Mouse (Mus musculus): ENCODE data around the gene Enpp5. TPM values are rescaled to one million over a fixed set of nuclear protein-coding genes. Genes with fewer than 3 reads are reported as not detected.

The Enpp5 gene
- polyA plus RNA-seq, 1 experiment from 2014 or later, result 15.4 TPM

DNA sequence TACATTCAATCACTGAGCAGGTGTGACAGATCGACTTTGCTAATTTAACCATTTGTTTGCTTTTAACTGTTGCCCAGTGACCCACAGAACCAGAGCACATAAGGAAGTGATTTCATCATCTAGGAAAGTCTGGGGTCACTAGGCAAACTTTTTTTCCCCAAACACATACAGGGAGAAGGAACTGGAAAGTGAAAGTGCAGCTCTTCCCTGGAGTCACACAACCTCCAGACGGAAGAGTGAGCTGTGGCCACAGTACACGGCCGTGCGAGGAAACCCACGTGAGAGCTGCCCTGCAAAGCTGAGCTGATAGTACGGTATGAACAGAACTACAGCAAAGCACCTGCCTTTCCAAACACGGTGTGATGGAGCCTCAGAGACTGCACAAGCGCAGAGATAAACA lies 22.3 kb downstream of the Enpp5 start:
- no peak overlapping the region for H3K27ac ChIP-seq
- peaks cover 7% of the 10 kb centered on the region for H3K4me1 ChIP-seq
- H3K9ac ChIP-seq, result no peak overlapping the region
- H3K4me3 ChIP-seq, result no peak overlapping the region
- no peak overlapping the region for H3K4me2 ChIP-seq
- 0 out of 2 replicates have a peak, but pooled peaks cover 3% of the 10 kb centered on the region for H3K27me3 ChIP-seq
- WGBS, result 64% methylated on average over 9 of the region's 9 CpGs
- no peaks in the 10 kb centered on the region for H3K9me3 ChIP-seq
- no peaks in the 10 kb centered on the region for H3K36me3 ChIP-seq
- no peak for ATAC-seq (ENCODE audit: insufficient number of reproducible peaks, insufficient read depth, low FRiP score, low TSS enrichment, low read depth)

DNA sequence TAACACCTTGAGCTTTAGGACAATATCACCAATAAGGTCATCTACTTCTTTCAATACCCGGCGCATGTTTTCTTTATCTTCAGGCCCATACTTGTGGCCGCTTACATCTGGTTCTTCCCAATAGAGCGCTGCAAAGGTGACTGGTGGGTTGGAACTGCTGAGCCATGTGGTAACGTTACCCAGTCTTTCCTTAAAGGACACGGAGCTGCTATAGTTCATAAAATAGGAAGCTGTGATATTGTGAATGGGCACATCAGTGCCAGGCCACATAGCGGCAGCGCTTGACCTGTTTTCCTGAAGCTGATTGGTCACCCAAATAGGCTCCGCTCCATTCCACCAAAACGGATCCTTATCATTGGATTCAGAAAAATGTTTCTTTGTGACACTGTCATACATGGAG lies 23.3 kb downstream of the Enpp5 start:
- ATAC-seq (ENCODE audit: insufficient number of reproducible peaks, insufficient read depth, low FRiP score, low TSS enrichment, low read depth), result no peak
- no peak overlapping the region for H3K27ac ChIP-seq
- no peak overlapping the region for H3K9ac ChIP-seq
- H3K27me3 ChIP-seq, result 0 out of 2 replicates have a peak, but pooled peaks cover 3% of the 10 kb centered on the region
- H3K9me3 ChIP-seq, result no peaks in the 10 kb centered on the region
- H3K4me1 ChIP-seq, result peaks cover 7% of the 10 kb centered on the region
- no peak overlapping the region for H3K4me2 ChIP-seq
- H3K36me3 ChIP-seq, result no peaks in the 10 kb centered on the region
- no peak overlapping the region for H3K4me3 ChIP-seq
- 89% methylated on average over 10 of the region's 10 CpGs for WGBS

DNA sequence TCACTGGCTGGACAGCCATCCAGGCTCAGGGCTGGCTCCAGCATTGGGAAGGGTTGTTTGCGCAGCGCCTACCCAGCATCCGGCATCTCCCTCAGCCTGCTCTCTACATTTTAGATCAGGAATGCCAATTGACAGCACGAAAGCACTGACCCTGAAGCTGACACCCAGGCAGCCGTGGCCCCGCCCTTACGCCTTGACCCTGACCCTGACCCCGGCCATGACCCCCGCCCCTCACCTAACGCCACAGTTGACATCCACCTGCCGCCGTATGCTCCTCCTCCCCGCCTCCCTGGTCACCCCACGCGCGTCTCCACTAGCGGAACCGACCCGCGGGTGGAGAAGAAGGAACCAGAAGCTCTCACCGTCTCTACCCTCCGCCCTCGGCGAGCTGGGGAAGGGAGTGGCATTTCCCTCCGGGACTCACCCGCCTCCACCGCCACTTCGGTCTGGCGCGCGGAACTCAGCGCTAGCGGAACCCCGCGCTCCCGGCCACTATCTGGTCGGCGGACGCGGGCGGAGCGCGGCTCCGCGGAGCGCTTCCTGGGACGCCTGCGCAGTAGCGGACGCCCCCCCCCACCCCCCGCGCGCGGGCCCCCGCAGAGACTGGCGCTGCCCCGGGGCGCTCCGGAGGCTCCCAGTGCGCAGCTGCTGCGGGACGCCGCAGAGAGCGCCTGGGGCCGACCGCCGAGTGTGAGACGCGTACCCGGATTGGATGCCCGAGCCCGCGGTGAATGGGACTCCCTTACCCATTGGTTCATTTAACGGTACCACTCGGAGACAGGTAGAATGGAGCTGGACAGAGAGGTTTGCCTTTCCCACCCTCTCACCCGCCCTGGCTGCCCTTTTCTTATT lies 26.9 kb downstream of the Enpp5 start, which contains the start of gene Enpp4:
Gene Enpp4 (minus strand): TSS at position 523 of the 852 bp plus-strand sequence.
- H3K4me3 ChIP-seq, result peak within 1 kb of the TSS; percentile 70
- H3K4me2 ChIP-seq, result peak within 1 kb of the TSS; percentile 95
- WGBS, result under 1% methylated on average over 75 of the region's 76 CpGs
- peaks cover 7% of the 10 kb centered on the region for H3K4me1 ChIP-seq
- H3K9me3 ChIP-seq, result no peaks in the 10 kb centered on the region
- no peak within 1 kb of the TSS for H3K27ac ChIP-seq
- peak; percentile 95 for ATAC-seq (ENCODE audit: insufficient number of reproducible peaks, insufficient read depth, low FRiP score, low TSS enrichment, low read depth)
- H3K9ac ChIP-seq, result peak within 1 kb of the TSS; percentile 81
- H3K36me3 ChIP-seq, result no peaks in the 10 kb centered on the region
- 0 out of 2 replicates have a peak, but pooled peaks cover 7% of the 10 kb centered on the region for H3K27me3 ChIP-seq

DNA sequence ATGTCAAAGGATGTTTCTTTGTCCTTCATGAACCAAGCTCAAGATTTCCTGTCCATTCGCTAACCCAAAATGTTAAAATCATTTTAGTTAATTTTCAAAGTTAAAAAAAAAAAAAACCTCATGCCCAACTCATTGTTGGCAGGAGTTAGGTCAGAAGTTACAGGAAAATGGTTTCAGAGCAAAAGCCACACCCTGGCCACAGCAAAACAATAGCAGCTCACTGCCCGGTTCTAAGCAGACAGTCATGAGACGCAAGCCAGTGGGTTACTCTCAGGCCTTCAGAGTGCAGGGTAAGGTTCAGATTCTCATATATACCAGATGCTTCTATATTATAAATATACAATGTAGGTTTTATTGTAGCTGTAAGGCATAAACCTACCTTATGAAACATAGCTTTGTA lies 29.7 kb downstream of the Enpp5 start:
- 75% methylated on average over 3 of the region's 3 CpGs for WGBS

DNA sequence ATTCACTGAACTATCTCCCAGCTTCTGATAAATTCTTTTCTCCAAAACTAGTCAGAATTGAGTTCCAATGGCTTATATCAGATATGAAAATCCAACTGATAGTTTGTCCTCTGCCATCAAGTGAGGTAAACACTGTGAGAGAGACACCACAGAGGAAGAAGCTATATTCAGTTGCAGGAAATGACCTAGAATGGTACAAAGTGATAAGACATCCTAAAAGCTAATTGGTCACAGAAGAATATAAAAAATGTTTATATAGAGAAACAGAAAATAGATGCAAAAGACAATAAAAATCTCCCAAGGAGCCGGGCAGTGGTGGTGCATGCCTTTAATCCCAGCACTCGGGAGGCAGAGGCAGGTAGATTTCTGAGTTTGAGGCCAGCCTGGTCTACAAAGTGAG lies 38.0 kb downstream of the Enpp5 start:
- WGBS, result 87% methylated on average over 2 of the region's 2 CpGs

More for the DNA sequence above, 29.7 kb downstream of the Enpp5 start:
- Histone ChIP-seq H3K27me3 (0 out of 2 replicates have a peak, but pooled peaks cover 7% of the 10 kb centered on the region), H3K36me3 (no peaks in the 10 kb centered on the region), H3K4me3 (no peak overlapping the region), H3K27ac (no peak overlapping the region), H3K4me2 (no peak overlapping the region), H3K4me1 (peaks cover 7% of the 10 kb centered on the region), H3K9me3 (no peaks in the 10 kb centered on the region), H3K9ac (no peak overlapping the region)
- ATAC-seq (ENCODE audit: insufficient number of reproducible peaks, insufficient read depth, low FRiP score, low TSS enrichment, low read depth), result no peak

DNA sequence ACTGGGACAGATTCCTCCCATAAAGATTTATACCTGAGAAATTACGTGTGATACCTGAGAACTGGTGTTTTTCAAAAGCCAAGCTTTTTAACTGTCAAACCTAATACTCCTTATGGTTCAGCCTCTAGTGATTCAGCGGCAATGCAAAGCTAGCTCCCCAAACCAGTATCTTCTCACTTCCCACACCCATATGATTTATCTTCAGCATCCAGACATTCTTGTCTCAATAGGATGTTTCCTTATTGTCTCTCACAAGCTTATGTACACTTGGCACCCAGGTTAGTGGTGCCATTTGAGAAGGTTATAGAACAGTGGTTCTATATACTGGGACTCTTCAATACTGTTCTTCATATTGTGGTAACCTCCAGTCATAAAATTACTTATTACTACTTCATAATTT lies 39.1 kb downstream of the Enpp5 start:
- H3K4me1 ChIP-seq, result peaks cover 13% of the 10 kb centered on the region
- no peaks in the 10 kb centered on the region for H3K27me3 ChIP-seq
- no peak overlapping the region for H3K27ac ChIP-seq
- no peak overlapping the region for H3K4me3 ChIP-seq
- no peak overlapping the region for H3K4me2 ChIP-seq
- H3K36me3 ChIP-seq, result no peaks in the 10 kb centered on the region
- H3K9me3 ChIP-seq, result no peaks in the 10 kb centered on the region
- 58% methylated on average over 2 of the region's 2 CpGs for WGBS
- no peak for ATAC-seq (ENCODE audit: insufficient number of reproducible peaks, insufficient read depth, low FRiP score, low TSS enrichment, low read depth)
- no peak overlapping the region for H3K9ac ChIP-seq

More for the DNA sequence above, 38.0 kb downstream of the Enpp5 start:
- Histone ChIP-seq H3K27ac (no peak overlapping the region), H3K4me3 (no peak overlapping the region), H3K9ac (no peak overlapping the region), H3K4me2 (no peak overlapping the region), H3K27me3 (no peaks in the 10 kb centered on the region), H3K9me3 (no peaks in the 10 kb centered on the region), H3K4me1 (peaks cover 7% of the 10 kb centered on the region), H3K36me3 (no peaks in the 10 kb centered on the region)
- no peak for ATAC-seq (ENCODE audit: insufficient number of reproducible peaks, insufficient read depth, low FRiP score, low TSS enrichment, low read depth)

DNA sequence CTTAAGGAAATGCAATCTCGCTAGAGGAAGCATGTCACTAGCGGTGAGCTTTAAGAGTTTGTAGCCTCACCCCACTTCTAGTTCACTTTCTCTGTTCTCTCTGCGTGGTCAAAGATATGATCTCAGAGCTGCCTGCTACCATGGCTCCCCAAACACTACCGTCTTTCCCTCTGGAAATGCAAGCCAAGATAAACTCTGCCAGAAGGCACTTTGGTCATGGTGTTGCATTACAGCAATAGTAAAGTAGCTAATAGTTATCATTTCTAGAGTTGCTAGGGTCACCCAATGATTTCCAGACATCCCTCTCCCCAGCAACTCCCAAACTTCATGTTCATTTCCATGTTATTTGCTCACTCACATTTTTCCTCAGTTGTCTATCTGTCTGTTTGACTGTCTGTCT lies 39.6 kb downstream of the Enpp5 start:
- no peak overlapping the region for H3K9ac ChIP-seq
- H3K4me1 ChIP-seq, result peaks cover 13% of the 10 kb centered on the region
- no peak overlapping the region for H3K4me2 ChIP-seq
- no peak for ATAC-seq (ENCODE audit: insufficient number of reproducible peaks, insufficient read depth, low FRiP score, low TSS enrichment, low read depth)
- no peaks in the 10 kb centered on the region for H3K9me3 ChIP-seq
- no peaks in the 10 kb centered on the region for H3K36me3 ChIP-seq
- H3K27me3 ChIP-seq, result no peaks in the 10 kb centered on the region
- WGBS, result 59% methylated on average over 4 of the region's 4 CpGs
- H3K4me3 ChIP-seq, result no peak overlapping the region
- no peak overlapping the region for H3K27ac ChIP-seq

DNA sequence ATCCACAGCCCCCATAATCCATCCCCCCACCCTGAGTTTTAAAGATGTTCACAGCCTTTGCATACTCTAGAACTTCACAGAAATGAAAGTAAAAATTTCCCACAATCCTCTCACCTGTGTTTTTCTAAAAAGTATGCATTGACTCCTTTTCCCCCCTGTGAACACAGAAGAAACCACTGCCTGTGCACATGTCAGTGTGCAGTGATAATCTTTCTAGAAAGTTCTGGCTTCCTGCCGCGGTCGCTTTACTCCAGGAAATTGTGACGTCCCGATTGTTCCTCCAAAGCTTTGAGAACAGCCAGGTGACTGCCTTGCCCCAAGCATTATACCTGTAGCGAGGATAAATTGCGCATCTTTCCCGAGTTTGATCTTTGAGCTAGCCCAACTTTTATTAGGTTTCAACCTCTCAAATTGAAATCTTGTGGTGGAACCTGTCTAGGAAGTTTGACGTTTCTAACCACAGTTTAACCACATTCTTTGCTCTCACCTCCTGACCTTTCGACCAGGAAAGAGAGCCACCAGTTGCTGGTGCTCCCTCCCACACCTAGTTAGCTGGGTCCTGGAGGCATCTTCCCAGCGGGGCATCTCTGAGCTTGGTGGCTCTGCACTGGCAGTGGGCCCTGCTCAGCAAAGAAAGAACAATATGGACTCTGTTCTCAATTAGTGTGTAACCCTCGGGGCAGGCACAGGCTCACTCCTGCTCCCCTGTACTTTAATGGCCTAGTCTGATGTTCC lies 42.9 kb downstream of the Enpp5 start:
- WGBS, result 52% methylated on average over 12 of the region's 12 CpGs
- no peak overlapping the region for H3K27ac ChIP-seq
- H3K9ac ChIP-seq, result no peak overlapping the region
- H3K4me3 ChIP-seq, result no peak overlapping the region
- no peaks in the 10 kb centered on the region for H3K9me3 ChIP-seq
- no peaks in the 10 kb centered on the region for H3K27me3 ChIP-seq
- H3K4me1 ChIP-seq, result peaks cover 13% of the 10 kb centered on the region
- no peak overlapping the region for H3K4me2 ChIP-seq
- H3K36me3 ChIP-seq, result no peaks in the 10 kb centered on the region
- ATAC-seq (ENCODE audit: insufficient number of reproducible peaks, insufficient read depth, low FRiP score, low TSS enrichment, low read depth), result no peak

DNA sequence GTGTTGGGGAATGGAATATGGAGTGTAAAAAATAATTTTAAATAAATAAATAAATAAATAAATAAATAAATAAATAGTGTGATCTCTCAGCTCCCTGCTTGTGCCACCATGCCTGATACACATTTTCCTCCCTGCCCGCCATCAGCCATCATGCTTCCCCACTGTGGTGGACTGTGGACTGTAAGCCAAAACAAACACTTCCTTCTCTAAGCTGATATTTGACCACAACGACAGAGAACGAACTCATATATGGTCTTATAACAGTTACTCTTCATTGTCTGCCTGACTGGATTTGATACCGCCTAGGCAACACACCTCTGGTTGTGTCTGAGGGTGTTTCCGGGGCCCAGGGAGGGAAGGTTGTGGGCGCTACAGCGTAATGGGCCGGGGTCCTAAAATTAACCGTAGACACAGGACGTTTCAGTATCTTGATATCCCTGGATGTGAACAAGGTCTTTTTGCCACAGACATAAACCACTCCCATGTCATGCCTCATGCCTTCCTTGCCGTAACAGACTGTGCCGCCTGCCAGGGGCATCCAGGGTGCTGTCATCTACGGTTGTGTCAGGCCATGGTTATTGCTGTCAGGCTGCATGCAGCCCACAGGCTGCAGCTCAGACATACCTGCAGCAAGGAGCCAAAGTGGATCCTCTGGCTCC lies 50.6 kb downstream of the Enpp5 start:
- 90% methylated on average over 13 of the region's 13 CpGs for WGBS
- H3K9me3 ChIP-seq, result no peaks in the 10 kb centered on the region
- H3K27ac ChIP-seq, result no peak overlapping the region
- H3K4me2 ChIP-seq, result no peak overlapping the region
- H3K4me1 ChIP-seq, result no peaks in the 10 kb centered on the region
- ATAC-seq (ENCODE audit: insufficient number of reproducible peaks, insufficient read depth, low FRiP score, low TSS enrichment, low read depth), result no peak
- H3K27me3 ChIP-seq, result peaks cover 10% of the 10 kb centered on the region; the same call in 1 of the 2 replicates
- H3K9ac ChIP-seq, result no peak overlapping the region
- H3K36me3 ChIP-seq, result no peaks in the 10 kb centered on the region
- H3K4me3 ChIP-seq, result no peak overlapping the region

DNA sequence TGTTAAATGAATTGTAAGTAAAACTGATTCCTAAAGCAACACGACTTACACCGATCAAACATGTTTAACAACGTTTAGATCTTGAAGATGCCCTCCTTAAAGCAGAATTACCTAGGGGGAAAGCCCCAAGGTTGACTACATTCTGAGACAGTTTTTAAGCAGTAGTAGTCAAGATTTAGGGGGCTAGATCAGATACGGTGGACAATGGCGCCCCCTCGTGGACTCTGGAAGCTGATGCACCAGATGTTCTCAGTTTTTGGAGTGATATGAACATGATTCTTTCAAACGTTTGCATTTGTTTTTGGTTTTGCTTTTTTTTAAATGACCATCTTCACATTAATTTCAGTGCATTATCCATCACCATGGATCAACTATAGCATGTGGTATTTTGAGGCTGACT lies 51.8 kb downstream of the Enpp5 start:
- no peaks in the 10 kb centered on the region for H3K4me1 ChIP-seq
- no peaks in the 10 kb centered on the region for H3K9me3 ChIP-seq
- no peak overlapping the region for H3K4me2 ChIP-seq
- H3K27me3 ChIP-seq, result peaks cover 20% of the 10 kb centered on the region
- no peaks in the 10 kb centered on the region for H3K36me3 ChIP-seq
- no peak overlapping the region for H3K9ac ChIP-seq
- no peak overlapping the region for H3K4me3 ChIP-seq
- WGBS, result 9% methylated on average over 7 of the region's 7 CpGs
- no peak overlapping the region for H3K27ac ChIP-seq
- ATAC-seq (ENCODE audit: insufficient number of reproducible peaks, insufficient read depth, low FRiP score, low TSS enrichment, low read depth), result no peak

DNA sequence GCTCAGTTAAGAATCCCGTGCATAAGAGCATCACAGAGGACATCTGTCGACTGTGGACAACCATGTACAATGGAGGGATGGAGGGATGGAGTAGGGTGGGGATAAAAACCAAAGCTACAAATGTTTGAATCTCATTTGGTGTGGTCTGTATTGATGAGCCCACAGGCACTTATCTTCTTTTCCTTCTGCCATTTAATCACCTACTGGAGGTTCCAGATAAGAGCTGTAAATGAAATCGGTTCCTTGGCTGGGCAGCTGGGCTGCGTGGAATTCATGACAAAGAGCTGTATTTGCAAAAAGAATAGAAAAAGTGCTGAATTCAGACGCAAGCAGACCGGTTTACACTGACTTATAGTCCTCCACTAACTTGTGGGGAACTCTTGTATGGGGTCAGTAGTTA lies 55.5 kb downstream of the Enpp5 start:
- no peak overlapping the region for H3K27ac ChIP-seq
- H3K4me1 ChIP-seq, result no peaks in the 10 kb centered on the region
- H3K4me2 ChIP-seq, result no peak overlapping the region
- H3K27me3 ChIP-seq, result peaks cover 20% of the 10 kb centered on the region
- H3K4me3 ChIP-seq, result no peak overlapping the region
- H3K36me3 ChIP-seq, result no peaks in the 10 kb centered on the region
- 82% methylated on average over 6 of the region's 6 CpGs for WGBS
- ATAC-seq (ENCODE audit: insufficient number of reproducible peaks, insufficient read depth, low FRiP score, low TSS enrichment, low read depth), result no peak
- no peak overlapping the region for H3K9ac ChIP-seq
- H3K9me3 ChIP-seq, result no peaks in the 10 kb centered on the region

All from embryonic facial prominence, embryonic 13.5 days (tissue).